Mouse (Mus musculus) heart, adult 11 months (tissue): Measurements from ENCODE around the gene Arid5a.

Source experiments
- DNase-seq: peaks from one replicate; pipeline ENCODE4 v3.0.0; 2022

The Arid5a gene

DNA sequence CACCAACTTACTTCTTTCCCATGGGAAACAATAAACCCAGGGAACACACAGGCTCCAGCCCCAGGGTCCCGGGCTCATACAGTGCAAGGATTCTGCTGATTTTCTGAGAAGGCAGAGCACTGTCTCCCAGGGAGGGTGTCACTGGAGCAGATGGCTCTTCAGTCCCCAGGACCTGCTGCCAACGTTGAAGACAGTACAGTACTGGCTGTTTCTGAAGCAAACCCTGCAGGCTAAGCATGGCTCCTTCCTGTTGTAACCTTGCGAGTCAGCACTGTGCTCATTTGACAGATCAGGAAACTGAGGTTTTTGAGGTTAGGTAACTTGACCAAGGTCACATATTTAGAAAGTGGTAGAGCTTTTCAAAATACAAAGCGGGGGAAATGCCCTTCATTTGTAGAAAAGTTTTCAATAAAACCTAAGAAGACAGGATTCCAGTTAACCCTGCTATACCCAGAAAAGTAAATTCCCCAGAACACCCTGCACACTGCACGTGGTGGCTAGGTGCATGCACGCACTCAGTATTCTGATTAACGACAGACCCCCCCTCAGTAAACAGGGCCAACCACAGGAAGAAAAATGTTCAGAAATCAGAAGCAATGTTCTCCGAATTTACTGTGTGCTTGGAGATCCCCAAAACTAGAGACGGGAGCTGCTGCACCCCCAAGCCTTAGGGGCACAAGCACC lies 10.9 kb upstream of the Arid5a start:
- DNase-seq: peak; percentile 79

DNA sequence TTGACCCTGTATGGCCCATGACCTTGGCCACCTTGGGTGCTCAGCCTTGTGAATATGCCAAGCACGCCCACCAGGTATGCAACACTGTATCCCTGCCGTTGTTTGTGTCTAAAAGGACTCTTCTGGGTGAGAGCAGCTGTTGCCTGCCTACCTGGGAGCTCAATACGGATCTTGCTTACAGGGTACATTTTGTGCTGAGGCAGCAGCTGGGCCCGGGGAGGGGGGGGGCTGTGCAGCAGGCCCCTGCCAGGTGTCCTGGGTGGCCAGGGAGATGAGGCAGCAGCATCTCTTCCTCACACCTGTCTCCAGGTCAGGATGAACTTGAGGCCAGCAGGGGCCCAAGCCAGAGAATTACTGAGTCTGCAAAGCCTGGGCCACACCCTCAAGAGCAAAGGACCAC lies 9.4 kb upstream of the Arid5a start:
- DNase-seq: peak; percentile 86

DNA sequence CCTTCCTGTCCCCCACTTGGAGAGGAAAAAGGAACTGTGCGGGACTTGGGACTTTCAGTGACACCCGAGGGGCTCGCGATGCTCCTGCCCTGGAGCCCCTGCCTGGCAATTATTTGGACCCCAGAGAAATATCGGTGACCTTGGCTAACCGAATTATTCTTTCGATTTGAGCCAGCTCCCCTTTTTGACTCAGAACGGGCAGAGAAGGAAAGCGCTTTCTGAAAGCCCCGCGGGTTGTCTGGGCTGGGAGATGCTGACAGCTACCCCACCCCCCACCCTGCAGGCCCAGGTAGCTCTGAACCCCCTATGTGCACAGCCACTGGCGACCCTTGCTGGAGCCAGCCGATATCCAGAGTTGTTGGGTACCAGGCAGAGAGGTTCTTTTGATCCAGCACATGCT lies 8.4 kb upstream of the Arid5a start:
- DNase-seq: no peak

DNA sequence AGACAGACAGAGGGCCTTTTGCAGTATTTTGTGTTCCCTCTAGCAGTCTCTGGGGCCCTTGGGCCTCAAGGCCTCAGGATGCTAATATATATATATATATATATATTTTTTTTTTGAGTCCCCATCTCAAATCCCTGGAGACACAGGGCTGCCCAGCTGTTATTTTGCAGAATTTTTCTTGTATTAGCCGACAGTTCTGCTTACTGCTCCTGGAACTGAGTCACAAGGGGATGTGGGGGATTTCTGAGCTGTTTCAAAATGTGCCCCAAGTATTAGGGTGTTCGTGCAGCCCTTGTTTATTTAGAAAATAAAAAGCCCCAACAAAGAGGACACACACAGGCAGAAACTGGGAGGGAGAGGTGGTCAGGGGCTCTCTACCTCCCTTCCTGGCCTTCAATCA lies 7.9 kb upstream of the Arid5a start:
- no peak for DNase-seq

DNA sequence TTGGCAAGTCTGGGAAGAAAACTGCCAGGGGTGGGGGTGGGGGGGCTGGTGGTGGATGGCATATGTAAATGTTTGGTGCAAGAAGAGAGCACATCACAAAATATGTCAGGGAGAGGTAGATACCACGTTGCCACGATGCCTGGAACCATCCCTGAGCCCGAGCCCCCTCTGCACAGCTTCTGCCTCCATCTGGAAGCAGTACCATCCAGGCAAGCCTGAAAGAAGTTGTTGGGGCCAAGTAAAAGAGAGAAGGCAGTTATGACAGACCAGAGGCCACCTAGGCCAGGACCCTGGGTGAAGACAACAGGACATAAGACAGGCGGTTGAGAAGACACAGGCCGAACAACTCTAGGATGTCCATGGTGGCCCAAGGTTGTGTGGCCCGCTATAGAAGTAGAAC lies 7.0 kb upstream of the Arid5a start:
- DNase-seq: peak; percentile 77

DNA sequence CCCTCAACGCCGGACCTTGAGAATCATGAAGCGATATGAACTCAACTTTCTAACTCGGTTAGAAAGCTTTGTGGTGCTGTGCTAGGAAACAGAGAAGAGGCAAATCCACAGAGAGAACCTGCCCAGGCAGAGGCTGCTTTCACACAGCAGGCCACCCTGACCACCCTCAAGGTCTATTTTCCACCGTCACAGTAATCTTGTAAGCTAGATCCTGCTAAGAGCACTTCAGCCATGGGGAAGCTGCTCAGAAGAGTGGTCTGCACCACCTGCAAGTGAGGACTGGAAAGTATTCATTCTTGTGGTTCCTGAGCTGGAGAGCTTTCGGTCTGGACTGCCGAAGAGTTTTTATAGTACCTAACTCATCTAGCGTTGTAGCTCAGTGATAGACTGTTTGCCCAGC lies 5.3 kb upstream of the Arid5a start:
- no peak for DNase-seq

DNA sequence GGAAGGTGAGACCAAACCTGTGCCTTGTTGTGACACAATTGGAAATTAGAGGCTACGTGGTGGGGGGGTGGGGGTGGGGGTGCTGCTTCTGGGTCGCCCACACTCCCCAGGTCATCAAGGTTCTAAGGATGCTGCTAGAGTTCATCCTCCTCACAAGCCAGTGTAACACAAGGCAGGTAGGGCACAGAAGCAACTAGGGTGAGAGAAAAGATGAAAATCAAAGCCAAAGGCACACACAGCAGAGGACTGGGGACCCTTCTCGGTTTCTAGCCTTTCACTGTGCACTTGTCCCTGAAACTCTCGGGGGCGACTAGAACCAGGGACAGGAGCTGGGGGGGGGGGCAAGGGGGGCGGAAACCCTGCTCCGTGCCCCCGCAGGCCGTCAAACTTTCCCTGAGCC lies 4.6 kb upstream of the Arid5a start:
- peak; percentile 91 for DNase-seq

DNA sequence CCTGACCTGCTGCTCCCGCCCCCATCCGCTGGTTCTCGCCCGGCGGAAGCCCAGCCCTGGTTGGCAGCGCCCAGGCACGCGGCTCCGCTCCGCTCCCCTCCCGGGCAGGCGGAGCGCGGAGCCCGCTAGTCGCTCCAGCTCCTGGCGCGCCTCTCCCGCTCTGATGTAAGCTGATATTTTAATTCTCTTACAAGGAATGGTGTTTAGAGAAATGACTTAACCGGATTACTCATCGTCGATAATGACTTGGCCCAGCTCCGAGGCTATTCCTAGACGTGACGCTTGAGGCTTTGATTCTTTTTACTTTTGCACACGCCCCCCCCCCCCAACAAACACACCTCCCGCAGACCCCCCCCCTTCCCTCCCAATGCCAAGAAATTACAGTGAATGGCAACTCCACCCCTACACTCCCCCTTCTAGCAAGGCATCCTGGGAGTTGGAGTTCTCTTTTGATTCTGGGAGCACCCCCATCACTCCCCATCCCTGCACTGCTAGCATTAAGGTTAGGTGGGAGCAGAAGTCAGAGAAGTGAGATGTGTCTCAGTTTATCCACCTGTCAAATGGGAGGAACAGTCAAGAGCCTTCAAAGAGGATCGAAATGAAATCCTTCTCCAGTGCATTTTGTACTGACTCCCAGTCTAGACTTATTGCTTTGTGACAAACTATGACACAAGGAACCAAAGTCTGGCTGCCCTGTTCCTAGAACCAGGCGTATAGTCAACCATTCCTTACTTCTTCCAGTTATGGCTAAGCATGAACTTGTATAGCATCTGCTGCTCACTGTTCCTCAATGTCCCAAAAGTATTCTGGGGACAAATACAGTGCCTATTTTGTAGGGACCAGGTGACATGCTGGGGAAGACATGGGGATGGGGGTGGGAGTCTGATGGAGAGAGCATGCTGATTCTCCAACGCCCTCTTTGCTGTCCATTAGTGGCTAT lies 3.9 kb upstream of the Arid5a start:
- DNase-seq: peak; percentile 99

DNA sequence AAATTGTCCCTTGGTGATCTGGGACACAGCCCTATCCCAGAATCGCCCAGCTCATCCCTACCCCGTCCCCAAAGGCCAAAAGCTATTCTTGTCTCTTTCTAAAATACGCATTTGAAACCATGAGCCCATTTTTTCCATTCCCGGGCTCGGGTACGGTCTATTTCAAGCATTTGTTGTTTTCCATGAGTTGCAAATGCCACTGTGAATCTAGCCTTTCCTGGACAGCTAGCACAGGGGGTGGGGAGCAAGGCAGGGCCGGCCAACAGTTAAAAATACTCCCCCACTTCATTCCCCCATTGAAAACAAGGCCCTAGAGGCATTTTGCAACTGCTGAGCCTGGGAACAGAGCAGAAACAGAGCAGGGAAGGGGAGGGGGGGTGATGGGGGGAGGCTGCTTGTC lies 2.8 kb upstream of the Arid5a start:
- DNase-seq: peak; percentile 97

DNA sequence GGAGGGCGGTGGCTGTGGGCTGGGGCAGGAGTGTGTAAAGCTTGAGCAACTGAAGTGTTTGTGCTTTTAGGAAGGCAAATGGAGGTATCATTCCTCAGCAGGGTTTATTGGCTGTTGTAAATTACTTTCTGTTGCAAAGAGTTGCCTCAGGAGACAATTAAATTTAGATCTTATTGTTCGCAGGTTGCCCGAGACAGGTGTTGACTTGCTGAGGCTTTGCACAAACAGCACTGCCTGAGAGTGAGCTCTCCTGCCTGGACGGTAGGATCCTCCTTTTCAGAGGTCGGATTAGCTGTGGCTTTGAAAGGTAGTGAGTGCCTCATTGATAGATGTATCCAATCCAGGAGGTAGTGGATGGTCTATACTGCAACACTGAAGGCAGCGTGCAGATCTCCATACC lies 1.4 kb upstream of the Arid5a start:
- DNase-seq: peak; percentile 86

DNA sequence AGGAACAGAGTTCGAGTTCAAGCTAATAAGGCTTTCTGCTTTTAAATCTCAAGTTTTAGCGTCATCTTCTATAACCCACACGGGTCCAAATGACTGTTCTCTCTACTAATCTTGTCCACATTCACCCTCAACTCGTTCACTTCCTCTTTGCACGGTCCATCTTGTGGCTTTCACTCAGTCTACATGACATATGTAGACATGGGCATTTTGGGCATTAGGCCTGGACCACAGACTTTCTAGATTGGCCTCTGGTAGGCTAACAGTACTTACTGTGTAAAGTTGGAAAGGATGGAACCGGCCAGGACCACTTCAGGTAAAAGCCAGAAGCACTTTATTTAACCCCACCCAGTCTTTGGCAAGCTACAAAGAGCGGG lies 425 bp upstream of the Arid5a start:
- no peak for DNase-seq

DNA sequence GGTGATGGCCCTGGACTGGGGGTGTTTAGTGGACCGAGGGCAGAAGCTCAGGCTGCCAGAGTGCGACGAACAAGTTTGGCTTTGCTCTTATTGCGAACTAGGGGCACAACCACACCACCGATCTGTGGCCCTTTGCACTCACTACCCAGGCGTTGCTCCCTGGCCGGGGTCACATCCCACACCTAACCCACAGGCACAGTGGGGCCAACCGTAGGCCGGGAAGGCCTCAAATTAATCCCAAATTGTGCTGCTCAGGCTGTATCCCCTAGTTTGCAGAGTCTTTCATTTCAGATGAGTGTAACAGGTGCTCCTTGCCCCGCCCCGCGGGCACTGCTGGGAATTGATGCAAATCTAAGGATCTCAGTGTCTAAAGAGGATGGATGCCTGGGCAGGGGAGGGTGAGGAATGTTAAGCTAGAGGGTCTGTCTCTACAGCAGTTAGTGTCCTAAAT lies 943 bp downstream of the Arid5a start:
- peak; percentile 95 for DNase-seq

DNA sequence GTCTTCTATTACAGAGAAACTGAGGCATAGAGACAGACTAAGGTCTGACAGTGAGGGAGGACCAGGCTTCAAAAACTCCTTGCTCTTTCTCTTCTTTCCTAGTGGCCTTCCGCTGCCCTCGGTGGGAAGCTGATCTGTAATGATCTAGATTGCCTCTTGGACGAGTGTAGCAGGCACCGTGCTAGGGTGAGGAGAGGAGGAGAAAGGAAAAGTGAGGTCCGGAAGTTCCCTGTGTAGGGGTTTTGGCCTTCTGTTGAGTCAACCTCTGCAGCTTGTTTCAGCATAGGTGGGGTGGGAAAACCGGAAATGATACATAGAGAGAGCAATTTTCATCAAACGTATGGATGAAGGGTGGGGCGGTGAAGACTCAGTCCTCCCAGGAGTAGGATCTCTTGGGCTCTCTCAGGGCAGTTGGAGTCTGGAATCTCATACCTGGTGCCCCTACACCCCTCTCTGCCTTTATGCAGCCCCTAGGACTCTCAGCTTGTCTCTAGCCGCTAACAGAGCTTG lies 1.5 kb downstream of the Arid5a start:
- no peak for DNase-seq

DNA sequence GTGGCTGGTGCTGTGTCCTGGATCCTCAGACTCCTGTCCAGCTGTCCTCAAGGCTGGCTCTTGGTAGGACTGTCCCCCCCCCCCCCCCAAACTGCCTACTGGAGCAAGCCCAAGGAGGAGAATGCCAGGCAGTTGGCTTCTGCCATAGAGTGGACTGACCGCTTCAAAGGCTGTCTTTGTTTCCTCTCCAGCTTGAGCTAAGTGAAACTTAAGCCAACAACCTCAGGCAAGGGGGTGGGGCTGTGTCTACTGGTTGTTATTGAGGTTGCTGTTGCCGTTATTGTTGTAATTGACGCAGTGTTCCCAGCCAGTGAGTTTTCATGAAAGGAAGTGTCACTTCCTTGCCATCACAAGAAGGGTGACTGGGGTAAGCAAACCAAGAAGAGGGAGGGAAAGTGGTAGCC lies 2.0 kb downstream of the Arid5a start:
- peak; percentile 96 for DNase-seq

DNA sequence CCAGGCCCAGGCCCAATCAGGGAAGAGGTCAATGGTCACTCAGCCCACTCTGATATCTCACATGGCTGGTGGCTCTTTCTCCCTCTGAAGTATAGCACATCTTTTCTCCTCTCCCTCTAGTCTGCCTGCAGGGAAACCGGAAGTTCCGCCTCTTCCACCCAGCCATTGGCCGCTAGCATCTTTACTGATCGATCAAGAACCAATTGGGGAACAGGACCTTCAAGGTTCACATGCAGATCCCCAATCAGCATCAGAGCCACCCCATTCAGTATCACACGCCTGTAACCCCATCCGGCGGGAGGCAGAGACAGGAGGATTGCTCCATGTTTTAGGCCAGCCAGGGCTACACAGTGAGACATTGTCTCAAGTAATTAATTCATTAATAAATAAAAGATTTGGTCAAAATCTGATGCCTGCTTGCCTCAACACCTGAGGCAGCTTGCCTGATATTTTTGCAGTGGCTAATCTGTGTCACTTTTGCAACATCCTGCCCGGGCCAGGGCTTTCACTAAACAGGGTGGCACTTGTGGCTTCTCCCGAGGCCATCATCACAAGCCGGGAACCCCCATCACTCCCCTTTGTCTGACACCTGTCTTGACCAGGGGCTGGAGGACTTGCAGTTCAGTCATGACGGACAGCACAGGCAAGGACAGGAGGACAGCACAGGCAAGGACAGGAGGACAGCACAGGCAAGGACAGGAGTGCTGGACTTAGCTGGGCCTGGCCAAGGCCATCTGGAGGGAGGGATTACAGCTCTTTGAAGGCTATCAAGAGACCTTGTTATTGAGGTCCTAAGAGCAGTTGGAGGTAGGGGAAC lies 7.6 kb downstream of the Arid5a start:
- no peak for DNase-seq

DNA sequence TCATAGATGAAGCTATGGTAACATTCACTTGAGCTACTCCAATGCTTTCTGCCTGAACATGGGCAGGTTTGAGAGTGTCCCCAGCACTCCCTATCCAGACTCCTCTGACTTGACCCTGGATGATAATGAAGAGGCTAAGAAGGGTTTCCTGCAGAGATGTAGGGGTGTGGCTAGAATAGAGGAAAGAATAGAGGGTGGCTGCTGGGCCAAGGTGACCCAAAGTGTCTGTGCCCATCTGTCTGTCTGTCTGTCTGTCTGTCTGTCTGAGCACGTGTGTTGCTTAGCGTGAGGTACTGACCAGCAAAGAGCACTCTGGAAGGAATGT lies 8.2 kb downstream of the Arid5a start:
- no peak for DNase-seq

DNA sequence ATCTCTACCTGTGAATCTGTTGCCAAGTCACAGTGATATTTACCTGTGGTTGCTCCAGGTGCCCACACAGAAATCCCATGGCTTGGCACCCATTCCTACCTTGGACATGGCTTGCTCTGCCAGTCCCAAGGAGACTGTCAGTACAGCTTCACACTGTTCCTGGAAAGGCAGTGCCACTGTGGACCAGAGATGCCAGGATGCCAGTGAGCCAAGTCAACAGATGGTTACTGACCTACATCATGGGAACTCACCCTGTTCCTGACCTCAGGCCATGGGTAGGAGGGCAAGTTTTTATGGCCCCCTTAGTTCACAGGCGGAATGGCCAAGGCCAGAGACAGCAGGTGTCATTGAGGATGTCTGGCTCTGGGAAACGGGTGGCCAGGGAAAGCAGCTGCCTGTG lies 13.6 kb downstream of the Arid5a start:
- DNase-seq: no peak

DNA sequence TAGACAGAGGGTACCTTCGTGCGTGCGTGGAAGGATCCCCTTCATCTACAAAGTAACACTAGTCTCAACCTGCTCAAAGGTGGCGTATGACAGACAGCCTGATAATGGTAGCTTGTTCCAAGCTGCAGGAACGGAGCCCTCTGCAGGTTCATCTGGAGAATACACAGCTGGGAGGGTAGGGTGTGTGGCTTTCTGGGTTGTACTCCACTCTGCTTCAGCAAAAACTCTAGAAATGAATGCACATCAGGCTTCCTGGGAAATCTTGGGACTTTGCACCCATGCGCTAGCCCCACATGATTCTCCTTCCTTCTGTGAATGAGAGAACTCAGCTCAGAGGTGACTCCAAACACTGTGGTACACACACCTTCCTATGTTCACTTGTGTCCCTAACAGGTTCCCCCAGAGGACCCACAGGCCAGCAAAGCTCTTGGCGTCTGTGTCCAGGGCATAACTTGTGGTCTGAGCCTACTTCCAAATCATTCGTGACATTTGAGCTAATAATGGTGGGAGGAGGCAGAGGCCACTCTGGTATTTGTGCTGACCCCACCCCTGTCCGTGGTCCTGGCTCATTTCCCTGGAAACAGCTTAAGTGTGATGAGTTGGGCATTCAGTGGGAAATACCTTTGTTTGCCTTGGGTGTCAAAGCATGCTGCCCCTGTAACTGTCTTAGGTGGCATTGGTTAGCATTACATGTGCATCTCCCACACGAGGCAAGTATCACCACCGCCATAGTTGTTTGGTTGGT lies 14.5 kb downstream of the Arid5a start:
- DNase-seq: no peak

DNA sequence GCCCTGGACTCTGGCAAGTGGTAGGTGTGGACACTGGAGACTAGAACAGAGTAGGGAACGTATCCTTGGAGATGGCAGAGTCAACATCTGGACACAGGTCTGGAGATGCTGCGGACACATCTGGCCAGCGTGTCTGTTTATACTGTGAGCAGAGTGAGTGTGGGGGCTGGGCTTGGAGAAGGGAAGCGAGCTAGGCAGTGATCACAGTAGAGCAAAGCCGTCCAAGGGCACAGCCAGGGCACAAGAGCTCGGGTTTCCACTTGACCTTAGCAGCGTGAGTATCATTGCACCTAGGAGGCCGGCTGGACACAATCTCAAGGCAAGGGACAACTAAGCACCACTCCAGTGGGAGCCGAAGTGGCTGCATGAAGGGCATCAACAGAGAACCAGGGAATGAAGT lies 15.5 kb downstream of the Arid5a start:
- DNase-seq: no peak

DNA sequence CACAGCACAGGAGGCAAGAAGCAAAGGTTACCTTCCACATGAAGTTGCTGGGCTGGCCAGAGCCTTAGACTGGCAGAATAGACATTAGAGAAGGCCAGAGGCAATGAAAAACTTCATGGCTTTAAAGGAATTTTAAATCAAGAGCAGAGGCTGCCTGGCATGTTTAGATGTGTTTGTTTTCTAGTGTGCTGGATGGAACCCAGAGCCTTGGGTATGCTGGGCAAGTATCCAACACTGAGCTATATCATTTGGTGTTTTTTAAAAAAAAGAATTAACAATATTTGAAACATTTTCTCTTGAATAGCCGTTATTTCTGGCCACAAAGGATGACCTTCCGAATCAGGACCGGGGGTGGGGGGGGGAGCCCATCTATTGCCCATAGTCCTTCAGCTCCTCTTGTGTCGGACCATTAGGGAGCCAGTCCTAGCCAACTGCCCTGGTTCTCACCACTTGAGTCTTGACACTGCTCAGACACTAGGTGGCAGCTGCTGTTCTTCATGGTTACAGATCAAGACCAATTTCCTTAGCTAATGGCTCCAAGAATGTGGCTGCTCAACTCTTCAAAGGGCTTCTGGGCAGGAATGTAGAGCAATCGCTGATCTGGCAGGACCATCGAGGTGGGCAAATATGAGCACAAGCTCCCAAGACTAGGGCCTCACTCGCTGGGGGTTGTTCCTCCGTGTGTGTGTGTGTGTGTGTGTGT lies 16.4 kb downstream of the Arid5a start:
- DNase-seq: peak; percentile 95

DNA sequence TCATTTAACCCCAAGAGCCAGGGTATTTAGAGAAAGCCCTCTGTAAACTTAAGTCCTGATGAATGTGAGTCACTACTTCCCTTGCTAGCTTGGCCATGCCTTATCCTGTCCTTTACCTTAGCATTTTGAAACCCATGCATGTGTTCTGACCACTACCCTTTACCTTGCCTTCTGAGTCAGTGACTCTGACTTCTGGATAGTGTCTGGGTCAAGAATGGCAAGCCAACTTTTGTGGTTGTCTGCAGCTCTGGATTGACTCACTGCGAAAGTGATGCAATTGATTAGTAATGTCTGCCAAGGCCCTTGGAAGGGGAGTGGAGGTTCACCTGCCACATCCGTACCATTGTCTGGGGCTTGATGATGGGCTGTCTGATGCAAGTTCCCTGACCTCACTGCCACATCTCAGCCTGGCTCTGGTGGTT lies 18.4 kb downstream of the Arid5a start:
- no peak for DNase-seq

DNA sequence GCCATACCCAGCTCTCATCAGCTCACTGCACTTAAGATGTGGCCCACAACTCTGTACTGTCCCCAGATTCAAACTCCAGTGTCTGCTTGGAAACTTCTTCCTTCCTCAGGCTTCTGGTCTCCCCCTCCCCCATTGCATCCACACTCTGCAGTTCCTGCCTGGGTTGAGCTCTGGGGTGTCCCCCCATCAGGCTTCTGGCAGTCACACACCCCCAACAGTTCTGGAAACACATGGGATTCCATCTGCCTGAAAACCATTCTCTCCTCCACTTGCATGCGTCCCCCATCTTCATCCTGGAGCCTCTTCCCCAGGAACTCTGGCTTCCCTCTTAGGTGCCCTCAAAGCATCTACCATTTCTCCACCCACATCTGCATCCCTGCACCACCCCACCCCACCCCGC lies 19.3 kb downstream of the Arid5a start:
- no peak for DNase-seq
